Mouse (Mus musculus): Measurements from ENCODE around the gene Vsx2. TPM values are rescaled to one million over a fixed set of nuclear protein-coding genes. Genes with fewer than 3 reads are reported as not detected.
A peak's percentile ranks its signal among the peaks of the same experiment; 100 is the strongest.
"Not testable (repeated sequence)": the region's sequence is repeated elsewhere in the genome, so short reads cannot be mapped to it uniquely, and the experiment has no call there.

Gene Vsx2
- not detected for total RNA-seq (2021)
- long read RNA-seq, experiment 1: 0 reads
- long read RNA-seq, experiment 2: 0 reads

GRCm38 (mm10) chr12:84569336-84569970 is at the start of gene Vsx2:
TSS of gene Vsx2 (plus strand) at chr12:84569762.
- no peak for DNase-seq (ENCODE audit: low spot score in 2 of 2)

GRCm38 (mm10) chr12:84523728-84524127 is 45.8 kb upstream of the Vsx2 start:
- DNase-seq (ENCODE audit: low spot score in 2 of 2): no peak

- DNase-seq (ENCODE audit: low spot score in 2 of 2): no peak
Observed at GRCm38 (mm10) chr12:84524147-84525050, 45.2 kb upstream of the Vsx2 start.

- no peak for DNase-seq (ENCODE audit: low spot score in 2 of 2)
Observed at GRCm38 (mm10) chr12:84525422-84525821, 44.1 kb upstream of the Vsx2 start.

- DNase-seq (ENCODE audit: low spot score in 2 of 2): no peak
Observed at GRCm38 (mm10) chr12:84530426-84530825, 39.1 kb upstream of the Vsx2 start.

- no peak for DNase-seq (ENCODE audit: low spot score in 2 of 2)
Observed at GRCm38 (mm10) chr12:84531906-84532829, 37.4 kb upstream of the Vsx2 start.

GRCm38 (mm10) chr12:84532830-84533199 is 36.7 kb upstream of the Vsx2 start:
- no peak for DNase-seq (ENCODE audit: low spot score in 2 of 2)

GRCm38 (mm10) chr12:84533706-84534486 is 35.7 kb upstream of the Vsx2 start:
- DNase-seq (ENCODE audit: low spot score in 2 of 2): peak; percentile 38 to 48

GRCm38 (mm10) chr12:84539537-84539936 is 30.0 kb upstream of the Vsx2 start:
- DNase-seq (ENCODE audit: low spot score in 2 of 2): not testable (repeated sequence)

- DNase-seq (ENCODE audit: low spot score in 2 of 2): no peak
Observed at GRCm38 (mm10) chr12:84541391-84541958, 28.1 kb upstream of the Vsx2 start.

GRCm38 (mm10) chr12:84546028-84546427 is 23.5 kb upstream of the Vsx2 start:
- peak; percentile 45 to 69 for DNase-seq (ENCODE audit: low spot score in 2 of 2)

- no peak for DNase-seq (ENCODE audit: low spot score in 2 of 2)
Observed at GRCm38 (mm10) chr12:84546577-84547085, 22.9 kb upstream of the Vsx2 start.

GRCm38 (mm10) chr12:84548251-84548650 is 21.3 kb upstream of the Vsx2 start:
- no peak for DNase-seq (ENCODE audit: low spot score in 2 of 2)

GRCm38 (mm10) chr12:84555218-84555617 is 14.3 kb upstream of the Vsx2 start:
- no peak for DNase-seq (ENCODE audit: low spot score in 2 of 2)

- DNase-seq (ENCODE audit: low spot score in 2 of 2): no peak
Observed at GRCm38 (mm10) chr12:84562558-84562957, 7.0 kb upstream of the Vsx2 start.

GRCm38 (mm10) chr12:84567576-84567975 is 2.0 kb upstream of the Vsx2 start:
- no peak for DNase-seq (ENCODE audit: low spot score in 2 of 2)

GRCm38 (mm10) chr12:84569976-84570693 is 573 bp downstream of the Vsx2 start:
- no peak for DNase-seq (ENCODE audit: low spot score in 2 of 2)

GRCm38 (mm10) chr12:84570694-84571415 is 1.3 kb downstream of the Vsx2 start:
- DNase-seq (ENCODE audit: low spot score in 2 of 2): no peak
